Mouse (Mus musculus): ENCODE data around the gene Rpgrip1l. TPM values are rescaled to one million over a fixed set of nuclear protein-coding genes. Genes with fewer than 3 reads are reported as not detected.

Rpgrip1l gene
- total RNA-seq, 1 experiment from 2014 or later = 7.1 TPM

- DNase-seq = no peak
Observed at GRCm38 (mm10) chr8:91273493-91273892, 39.6 kb downstream of the Rpgrip1l start.

- DNase-seq = no peak
Observed at GRCm38 (mm10) chr8:91269374-91269958, 43.6 kb downstream of the Rpgrip1l start.

DNA sequence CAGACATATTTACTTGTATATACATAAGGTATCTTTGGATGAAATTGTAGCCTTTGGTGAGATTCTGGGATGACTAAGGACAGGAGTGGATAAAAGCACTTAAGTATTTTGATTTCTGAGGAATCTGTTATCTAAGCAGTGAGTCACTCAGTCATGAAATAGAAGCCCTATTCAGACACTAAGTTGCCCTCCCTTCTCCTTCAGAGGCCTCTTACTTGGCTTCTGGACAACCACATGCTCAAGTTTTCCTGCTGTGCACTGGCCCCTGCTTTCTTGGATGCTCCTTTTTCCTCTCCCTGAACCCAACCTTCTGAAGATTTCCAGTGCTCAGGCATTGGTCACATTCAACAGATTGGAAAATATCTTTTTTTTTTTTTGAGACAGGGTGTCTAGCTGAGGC lies 48.5 kb downstream of the Rpgrip1l start:
- DNase-seq = no peak

GRCm38 (mm10) chr8:91263939-91264338 lies 49.1 kb downstream of the Rpgrip1l start:
- no peak for DNase-seq

DNA sequence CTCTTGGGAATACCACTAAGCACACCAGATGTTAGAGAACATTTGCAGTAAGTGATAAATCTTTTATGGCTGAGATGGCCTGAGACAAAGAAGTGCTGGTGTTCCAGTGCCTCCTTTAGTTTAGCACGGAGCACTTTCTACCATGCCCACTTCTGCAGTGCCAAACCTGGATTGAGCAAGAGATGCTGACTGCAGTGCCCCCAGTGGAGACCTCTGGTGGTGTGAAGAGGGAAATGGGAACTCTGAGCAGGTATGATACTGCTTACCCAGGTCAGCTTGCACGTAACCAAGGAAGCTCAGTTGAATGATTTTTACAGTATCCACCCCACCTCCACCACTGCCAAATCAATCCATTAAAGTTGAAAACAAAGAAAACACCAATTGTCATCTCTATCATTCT lies 51.5 kb downstream of the Rpgrip1l start:
- DNase-seq = no peak

GRCm38 (mm10) chr8:91250966-91251365 lies 62.1 kb downstream of the Rpgrip1l start:
- DNase-seq = no peak

DNA sequence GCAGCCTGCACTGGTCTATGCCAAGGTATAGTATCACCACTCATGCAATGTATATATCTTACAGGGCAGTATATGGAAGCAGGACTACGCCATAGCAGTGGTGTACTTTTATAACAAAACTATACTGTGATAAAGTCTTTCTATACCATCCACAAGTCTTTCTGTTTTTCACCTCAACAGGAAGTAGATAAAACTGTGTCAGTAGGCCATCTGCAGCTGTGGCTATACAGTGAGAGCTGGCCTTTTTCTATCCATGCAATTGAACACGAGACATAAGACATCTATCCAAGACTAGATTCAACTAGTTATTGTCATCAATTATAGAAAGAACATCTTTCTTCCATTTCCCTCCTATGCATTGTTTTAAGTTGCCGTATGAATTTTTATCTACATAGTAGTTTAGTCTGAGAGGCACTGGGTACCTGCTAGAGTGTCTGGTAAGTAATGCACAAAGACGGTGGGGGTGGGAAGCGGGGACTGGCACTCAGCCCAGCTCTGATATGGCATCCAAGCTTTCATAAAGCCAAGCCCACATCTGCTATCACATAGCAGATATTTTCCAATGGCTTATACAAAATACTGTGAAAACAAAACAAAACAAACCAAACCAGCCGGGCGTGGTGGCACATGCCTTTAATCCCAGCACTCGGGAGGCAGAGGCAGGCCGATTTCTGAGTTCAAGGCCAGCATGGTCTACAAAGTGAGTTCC lies 63.1 kb downstream of the Rpgrip1l start:
- no peak for DNase-seq

- no peak for DNase-seq
Observed at GRCm38 (mm10) chr8:91245821-91246454, 67.1 kb downstream of the Rpgrip1l start.

DNA sequence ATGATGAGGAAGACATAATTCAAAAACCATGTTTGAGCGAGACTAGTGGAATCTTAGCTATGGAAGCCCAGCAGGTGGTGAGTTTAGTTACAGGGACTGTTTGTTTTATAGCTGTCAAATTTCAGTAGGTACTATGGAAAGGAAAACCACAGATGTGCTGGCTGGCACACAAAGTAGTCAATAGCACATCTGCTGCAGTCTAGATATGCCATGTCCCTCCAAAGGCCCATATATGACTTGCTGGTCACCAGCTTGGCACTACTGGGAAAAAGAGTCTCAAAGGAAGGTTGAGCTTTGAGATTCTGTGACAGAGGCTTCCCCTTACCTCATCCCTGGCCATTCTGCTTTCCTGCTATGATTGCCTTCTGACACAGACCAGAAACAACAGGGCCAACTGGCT lies 70.3 kb downstream of the Rpgrip1l start:
- no peak for DNase-seq

GRCm38 (mm10) chr8:91241873-91242519 lies 71.1 kb downstream of the Rpgrip1l start:
- no peak for DNase-seq

DNA sequence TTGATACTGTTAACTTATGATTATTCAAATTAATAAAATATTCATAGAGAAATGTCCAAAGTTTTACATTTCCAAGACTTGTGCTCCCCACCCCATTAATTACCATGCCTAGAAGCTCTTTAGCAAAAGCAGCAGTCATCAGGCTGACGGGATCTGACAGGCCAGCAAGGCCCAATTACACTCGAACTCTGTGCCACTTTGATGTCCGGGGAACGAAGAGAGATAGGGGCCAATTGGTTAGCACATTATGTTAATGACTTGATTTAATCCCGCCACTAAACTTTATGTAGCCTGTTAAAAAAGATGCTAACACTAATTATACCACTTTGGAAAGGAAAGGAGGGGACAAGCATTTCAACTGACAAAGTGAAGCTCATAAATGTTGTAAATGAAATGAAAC lies 71.7 kb downstream of the Rpgrip1l start:
- no peak for DNase-seq

GRCm38 (mm10) chr8:91237191-91237590 lies 75.9 kb downstream of the Rpgrip1l start:
- DNase-seq = no peak

DNA sequence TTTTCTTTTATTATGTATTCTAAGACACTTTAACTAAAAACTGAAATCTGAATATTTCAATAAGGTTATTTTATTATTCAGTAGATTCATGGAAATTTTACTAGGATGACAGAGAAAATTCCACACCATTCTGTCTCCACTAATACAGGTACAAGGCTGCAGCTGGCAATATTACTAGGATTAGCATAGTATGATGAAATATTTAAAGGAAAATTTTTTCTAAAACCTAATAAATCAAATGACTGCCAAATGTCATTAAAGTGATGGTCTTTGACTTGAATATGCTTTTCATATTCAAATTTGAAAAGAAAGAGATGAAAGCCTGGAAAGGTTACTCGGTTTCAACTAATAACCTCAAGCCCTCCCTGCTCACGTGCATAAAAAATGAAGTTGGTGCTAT lies 79.0 kb downstream of the Rpgrip1l start:
- DNase-seq = no peak

- peak; percentile 54 for DNase-seq
Observed at GRCm38 (mm10) chr8:91227421-91227841, 85.6 kb downstream of the Rpgrip1l start.

DNA sequence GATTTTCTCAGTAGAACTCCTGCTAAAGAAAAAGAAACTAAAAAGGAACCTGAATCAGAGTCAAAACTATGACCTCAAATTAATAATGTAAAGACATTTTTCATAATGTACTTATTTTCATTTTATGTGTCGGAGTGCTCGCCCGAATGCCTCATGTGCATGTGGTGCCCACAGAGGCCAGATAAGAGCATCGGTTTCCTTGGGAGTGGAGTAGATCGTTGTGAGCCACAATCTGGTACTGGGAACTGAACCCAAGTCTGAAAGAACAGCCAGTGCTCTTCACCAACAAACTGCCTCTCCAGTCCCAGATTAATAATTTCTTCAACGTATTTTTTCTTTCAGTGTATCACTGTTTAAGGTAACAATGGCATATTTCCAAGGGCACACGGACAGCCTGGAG lies 88.8 kb downstream of the Rpgrip1l start:
- no peak for DNase-seq

DNA sequence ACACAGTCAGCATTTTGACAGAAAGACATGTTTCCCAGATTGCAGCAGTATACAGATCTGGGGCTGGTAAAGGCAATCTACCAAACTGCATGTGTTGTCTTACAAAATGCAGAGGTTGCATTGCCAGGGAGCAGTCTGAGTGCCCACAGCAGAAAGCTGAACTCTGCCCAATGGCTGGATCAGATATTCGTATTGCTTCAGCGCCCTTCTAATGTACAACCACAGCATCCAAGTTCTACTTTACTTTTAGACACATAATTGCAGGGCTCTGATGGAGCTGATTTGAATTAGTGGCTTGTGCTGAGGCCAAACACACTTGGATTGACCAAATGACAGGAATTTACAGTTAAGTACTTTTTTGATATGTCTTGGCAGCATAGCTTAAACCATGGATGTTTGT lies 91.2 kb downstream of the Rpgrip1l start:
- DNase-seq = no peak

DNA sequence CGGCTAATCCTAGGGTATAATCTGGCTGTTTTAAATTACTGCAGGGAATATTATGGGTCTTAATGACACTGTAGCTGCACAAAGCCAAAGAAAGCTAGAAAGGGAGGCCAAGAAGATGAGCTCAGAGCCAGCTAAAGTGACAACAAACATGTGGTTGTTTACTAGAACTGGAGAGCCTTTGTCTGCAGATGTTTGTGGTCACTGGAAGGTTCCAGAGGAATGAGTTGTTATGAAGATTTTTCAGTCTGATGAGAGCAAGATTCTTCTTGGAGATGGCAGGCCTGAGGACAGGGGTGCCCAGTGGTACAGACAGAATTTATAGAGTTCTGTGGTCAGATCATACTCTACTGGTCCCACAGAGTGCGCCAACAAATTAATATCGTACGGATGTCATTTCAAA lies 94.8 kb downstream of the Rpgrip1l start:
- no peak for DNase-seq

DNA sequence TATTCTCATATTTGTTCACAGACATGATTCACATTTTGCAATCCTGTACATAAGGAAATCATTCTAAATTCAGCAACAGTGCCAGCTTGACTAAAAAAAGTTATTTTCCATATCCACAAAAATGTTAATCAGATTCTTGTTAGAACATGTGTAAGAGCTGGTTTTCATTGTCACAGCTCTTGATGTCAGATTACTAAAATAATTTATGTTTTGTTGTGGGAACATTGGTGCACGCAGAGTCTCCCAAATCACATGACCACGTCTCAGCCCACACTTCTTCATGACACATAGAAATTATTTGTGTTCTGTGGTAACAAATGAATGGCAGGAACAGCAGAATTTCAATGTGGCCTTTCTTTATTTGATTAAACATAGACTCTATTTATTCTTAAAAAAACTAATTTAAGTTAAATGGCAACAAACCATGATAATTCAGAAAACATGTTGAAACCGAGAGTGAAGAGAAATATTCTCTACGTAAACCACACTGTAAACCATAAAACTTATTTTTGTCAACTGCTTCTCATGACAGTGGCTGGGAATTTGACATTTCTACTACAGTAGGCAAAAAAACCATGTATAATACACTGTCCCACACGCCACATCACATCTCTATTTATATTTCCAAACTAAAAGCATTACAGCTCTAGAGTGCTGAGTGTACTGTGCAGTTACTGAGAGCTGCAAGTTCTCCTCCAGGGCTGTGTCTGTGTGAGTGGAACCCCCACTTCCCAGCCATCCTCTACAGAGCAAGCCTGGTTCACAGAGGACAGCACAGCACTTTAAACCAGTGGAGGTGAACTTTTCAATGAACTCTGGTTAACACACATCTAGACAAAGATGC lies 95.8 kb downstream of the Rpgrip1l start:
- DNase-seq = no peak

DNA sequence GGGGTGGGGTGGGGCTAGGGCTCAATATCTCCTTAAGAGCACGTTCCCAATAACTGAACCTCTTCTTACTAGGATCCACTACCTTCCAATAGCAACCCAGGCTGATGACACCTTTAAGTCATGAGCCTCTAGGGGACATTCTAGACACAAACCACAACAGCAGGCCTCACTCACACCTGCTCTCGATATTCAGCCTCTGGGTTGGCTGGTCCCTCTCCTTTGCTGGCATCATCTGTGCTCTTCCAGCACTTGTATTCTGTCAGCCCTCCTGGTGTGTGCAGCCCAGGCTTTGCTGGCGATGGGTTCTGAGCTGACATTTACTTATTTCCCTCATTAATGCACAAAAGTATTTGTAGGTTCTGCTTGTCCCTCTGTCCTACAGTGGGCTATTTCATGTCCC lies 98.8 kb downstream of the Rpgrip1l start:
- no peak for DNase-seq

DNA sequence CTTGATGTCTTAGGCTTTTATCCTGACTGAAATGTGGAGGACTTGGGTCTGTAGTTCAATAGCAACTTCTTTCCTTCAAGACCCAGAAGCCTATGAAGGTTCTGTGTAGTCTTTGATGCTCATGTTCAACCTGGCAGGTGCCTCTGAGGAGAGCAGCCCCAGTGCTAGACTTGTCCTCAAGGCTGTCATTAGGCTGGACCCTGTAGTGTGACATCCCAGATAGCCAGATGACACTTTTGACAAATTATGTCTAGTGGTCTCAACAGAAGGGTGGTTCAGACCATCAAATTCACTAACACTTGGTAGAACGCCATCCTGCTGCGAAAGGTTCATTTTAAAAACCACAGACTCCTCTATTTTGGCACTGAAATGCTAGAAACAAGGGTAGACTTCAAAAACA lies 100.1 kb downstream of the Rpgrip1l start:
- no peak for DNase-seq

DNA sequence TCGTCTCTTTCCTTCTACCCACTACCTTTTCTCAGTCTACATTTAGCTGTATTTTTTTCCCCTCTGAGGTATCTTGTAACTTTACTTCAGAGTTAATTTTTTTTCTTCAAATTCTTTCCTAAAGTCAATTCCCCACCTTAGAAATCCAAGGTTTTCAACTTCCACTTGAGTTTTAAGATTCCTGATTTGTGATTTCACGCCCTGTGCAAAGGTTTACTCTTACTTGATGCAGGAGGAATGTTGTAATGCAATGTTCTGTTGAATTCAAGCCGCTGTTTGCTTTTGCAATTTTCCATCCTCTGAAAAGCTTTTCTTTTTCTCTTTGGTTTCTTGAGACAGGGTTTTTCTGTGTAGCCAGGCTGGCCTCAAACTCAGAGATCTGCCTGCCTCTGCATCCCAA lies 103.4 kb downstream of the Rpgrip1l start:
- no peak for DNase-seq

DNA sequence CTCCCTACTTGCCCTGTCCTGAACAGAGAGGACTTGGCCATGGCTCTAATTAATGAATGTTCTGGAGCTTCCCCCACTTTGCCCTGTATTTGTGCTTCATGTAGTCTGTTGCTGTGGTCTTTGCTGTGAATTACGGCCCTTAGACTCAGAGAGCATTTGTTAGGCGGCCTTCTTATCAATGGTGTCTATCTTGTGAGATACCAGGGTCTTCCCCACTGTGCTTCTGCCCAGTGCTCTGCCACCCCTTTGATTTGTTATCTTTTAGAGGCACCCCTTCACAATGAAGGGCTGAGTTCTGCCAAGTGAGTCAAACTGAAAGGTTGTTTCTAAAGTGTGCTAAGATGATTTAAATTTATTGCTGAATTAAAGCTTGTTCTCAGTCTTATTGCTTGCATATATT lies 105.4 kb downstream of the Rpgrip1l start:
- no peak for DNase-seq
